Mouse (Mus musculus): ENCODE data around the gene Aqp9.

The Aqp9 gene

DNA sequence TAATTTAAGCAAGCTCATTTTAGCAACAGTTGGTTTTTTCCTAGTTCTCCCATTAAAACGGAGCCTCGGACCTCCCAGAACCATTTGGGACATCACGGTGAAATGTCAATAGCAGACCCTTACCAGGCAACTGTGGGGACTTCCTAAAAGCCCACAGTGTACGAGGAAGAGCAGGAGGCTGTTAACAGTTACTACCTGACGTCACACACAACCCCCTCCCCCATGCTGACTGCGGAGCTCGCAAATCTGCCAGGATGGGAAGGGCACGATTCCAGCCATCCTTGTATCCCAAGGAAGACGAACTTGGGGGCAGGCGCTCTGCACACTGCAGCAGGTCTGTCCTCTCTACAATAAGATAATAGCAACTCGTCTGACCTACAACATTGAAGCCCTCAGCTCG is at the start of gene Aqp9:
Gene Aqp9 (minus strand): TSS at position 172 of the 400 bp plus-strand sequence.
- peak; percentile 6 for DNase-seq (ENCODE audit: low spot score)

DNA sequence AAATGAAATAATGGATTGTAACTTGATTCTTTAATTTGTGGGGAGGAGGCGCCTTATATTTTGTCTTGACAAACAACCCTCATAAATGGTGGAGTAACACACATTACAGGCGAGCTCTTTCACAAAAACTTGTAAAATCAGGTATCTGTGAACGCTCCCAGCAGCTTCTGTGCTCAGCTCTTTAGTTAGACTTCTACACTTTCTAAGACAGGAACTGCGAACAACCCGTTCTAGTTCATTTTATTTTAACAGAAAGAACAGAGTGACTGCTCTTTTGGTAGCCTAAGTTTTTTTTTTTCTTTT is 49.3 kb upstream of the Aqp9 start:
- DNase-seq (ENCODE audit: low spot score): peak; percentile 61

DNA sequence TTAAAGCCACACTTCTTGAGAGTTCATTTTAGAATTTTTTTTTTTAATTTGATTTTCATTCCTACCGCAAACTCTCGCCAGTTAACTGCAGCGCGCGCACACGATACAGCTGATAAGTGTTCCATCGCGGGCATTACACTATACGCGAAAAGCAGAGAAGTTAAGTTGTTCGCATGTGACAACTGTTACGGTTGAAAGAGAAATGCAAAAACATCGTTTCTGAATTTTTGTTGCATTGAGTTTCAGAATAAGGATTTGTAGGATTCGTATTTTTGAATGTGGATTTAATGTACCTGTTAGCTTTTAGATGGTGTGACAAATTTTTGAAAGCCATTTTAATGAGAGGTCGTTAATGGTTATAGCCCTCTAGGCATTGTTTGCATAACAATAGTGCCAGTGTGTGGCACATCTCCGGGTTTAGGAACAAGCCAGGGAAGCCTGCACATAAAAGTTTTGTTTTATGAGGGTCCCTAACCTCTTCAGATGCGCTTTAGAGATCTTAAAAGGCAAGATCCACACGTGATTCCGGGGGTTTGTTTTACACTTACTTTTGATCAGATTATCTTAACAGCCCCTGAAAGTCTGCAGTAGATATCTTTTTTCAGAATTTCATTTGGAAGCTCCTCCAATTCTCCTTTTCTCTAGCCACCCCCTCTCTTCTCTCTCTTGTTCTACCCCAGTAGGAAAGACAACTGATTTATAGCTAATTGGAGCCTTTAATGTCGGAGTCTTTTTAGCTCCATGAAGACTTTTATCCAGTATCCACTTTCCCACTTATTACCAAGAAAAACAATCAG is 48.7 kb upstream of the Aqp9 start:
- peak; percentile 68 for DNase-seq (ENCODE audit: low spot score)

DNA sequence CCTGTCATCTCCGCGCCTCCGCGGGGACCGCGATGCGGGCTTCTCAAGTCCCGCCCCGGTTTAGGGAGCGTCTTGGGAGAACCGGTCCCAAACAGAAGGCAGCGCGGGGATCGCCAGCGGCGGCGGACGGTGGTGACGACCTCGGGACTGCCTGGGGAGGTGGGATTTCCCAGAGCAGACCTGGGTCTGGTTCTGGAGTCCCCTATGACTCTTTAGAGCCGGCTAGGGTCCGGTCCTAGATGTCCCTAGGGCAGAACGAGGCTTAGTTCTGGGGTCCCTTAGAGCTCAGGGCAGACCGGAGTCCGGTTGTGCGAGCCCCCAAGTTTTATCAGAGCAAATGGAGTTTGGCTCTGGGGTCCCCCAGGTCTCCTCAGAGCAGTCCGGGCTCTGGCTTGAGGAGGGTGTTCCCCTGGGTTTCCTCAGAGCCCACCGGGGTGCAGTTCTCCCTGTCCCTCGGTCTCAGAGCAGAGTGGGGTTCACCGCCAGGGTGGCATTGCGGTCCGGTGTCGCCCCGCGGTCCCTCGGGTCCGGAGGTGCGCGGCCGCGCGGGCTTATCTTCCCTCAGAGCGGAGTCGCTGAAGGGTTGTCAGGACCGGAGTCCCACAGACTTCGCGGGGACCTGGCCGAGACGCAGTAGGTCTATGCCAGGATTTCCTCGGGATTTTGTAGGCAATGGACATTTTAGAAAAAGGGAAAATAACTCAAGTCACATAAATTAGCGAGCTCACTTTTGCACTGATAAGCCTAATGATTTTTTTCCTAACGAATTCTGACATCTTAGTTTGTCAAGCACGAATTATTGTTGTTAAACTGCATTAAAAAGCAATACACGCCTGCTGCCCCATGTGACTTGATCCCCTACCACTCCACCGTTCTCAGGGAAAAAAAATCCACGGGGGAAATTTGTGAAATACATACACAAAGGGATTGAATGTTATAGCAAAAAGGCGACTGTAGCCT is 47.8 kb upstream of the Aqp9 start:
- DNase-seq (ENCODE audit: low spot score): peak; percentile 68

DNA sequence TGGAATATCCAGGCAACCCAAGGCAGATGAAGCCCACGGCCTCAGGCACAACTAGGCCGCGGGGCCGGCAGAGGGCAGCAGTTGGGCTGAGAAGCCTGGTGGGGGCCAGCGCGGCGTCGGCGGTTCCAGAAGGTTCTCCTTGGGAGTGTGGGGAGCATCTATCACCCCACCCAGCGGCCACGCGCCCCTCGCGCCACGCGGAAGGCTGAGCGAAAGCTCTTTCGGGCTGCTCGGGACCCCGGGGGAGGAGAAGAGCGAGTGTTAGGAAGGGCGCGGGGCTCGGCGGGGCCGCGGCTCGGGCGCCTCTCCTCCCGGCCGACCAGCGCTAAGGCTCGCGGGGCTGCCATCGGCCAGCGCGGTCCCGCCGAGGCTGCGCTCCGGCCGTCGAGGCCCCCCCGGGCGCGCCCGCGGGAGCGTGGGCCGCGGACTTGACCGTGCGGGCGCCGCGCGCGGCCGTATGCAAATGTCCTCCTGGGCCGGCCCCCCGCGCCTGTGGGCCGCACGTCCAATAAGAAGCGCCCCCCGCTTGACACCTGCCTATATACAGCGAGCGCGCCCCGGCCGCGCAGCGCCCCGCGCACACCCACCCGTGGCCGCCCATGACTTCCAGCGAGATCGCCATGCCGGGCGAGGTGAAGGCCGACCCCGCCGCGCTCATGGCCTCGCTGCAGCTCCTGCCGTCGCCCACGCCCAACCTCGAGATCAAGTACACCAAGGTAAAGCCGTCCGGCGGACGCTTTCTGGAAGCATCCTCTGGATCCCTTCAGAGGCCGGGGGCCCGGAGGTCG is 47.0 kb upstream of the Aqp9 start, which contains the start of gene Aldh1a2:
Gene Aldh1a2 (plus strand): TSS at position 542 of the 788 bp plus-strand sequence.
- DNase-seq (ENCODE audit: low spot score): peak; percentile 81

DNA sequence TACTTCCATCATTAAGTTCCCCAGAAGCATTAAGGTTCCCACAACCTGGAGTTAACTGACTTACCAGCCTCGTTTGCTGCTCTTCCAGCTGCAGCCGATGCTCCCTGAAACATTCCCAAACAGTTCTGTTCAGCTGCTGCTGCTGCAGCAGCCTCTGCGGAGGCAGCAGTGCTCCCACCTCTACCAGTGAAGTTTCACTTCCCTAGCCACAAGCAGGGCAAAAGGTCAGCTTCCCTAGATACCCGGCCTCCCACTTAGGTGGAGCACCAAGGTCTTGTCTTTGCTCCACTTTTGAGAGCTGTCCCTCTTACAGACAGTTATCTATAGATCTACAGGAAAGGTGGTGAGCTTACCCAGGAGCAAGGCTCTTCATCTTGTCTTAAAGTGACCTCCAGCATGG is 45.2 kb upstream of the Aqp9 start:
- DNase-seq (ENCODE audit: low spot score): no peak

DNA sequence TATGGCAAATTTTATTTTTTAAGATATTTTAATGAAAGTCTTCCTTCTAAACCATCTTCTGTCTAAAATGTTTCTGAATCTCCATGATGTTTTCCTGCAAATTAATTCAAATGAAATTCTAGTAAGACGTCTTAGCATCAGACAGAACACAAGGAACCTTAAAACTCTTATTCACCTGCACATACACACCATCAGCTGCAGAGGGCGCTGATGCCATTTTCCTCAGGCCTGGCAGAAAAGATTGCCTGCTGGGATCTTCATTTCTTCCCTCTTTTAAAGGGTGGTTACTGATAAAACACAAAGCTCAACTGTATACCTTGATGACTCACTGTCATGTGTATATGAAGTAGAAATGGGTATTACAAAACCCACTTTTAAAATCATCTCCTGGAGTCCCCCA is 42.4 kb upstream of the Aqp9 start:
- peak; percentile 77 for DNase-seq (ENCODE audit: low spot score)

DNA sequence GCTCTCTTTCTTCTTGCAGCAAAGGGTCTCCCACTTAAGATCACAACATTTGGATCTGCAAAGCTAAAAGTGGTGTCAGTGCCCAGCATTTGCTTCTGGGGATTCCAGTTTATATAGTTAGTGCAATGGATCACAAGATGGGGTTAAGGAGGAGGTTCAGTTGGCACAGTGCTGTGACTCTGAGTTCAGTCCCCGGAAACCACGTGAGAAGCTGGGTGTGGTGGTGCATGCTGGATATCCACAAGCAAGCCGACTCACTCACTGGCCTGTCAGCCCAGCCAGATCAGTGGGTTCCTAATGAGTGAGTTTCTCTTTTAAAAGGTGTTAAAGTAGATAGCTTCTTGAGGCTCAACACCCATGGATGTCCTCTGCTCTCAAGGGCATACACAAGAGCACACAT is 40.8 kb upstream of the Aqp9 start:
- DNase-seq (ENCODE audit: low spot score): no peak

DNA sequence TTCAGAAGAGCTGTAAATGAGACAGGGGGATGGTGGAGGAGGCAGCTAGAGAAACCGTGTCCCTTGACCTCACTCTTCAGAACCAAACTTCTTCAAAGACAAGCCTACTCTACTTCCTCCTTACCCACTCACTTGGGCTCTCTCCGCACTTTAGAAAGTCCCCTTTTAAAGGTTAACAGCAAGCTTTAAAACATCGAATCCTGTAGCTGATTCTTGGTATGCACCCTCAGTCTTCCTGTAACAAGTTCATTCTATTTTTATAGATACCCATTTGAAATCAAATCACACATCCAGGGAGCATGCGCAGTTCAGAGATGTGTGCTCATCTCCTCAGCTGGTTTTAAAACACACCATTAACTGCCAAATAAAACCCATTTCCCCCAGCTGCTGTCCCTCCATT is 33.8 kb upstream of the Aqp9 start:
- no peak for DNase-seq (ENCODE audit: low spot score)

DNA sequence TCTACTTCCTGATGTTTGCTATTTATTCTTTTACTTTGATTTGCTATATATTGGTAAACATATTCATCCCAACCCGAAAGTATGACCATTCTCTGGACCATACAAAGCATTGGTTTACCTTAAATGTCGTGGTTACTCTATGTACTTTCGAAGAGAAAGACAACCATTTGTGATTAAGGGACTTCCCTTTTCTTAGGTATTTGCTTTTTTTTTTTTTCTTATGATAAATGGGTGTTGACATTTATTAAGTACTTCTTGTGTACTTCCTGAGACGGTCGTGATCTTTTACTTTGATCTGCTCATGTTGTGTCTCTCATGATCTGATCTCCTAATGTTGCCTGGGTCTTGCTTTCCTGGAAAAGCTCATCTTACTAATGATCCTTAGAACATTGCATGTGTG is 30.3 kb upstream of the Aqp9 start:
- no peak for DNase-seq (ENCODE audit: low spot score)

DNA sequence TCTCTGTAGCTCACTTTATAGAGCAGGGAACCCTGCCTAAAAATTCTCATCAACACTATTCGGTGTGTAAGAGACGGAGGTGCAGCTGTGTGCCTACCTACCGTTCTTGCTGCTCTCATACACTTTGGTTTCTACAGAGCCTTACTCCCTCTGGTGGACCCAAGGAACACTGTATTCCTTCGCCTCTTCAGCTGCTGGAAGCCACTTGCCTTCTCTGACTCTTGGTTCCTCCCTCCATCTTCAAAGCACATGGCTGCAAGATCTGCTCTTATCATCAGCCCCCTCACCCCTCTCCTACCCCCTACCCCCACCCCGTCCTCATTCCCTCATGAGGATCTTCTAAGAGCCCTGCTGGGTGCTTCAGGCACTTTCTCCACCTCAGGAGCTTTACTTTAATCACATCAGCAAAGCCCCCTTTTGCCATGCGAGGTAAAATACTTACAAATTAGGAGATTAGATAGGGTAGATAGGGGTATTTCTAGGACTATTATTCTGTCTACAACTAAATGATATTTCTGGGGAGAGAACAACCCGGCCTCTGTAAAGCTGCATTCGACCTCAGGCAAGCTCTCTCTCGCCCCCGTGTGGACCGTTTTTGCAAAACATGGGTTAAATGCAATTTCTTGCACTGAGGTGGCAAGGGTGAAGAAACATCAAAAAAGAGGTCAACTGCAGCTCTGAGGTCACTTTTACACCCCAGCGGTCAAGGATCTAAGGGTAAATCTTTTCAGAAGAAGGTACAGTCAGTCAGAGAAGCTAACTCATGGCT is 20.3 kb upstream of the Aqp9 start:
- DNase-seq (ENCODE audit: low spot score): peak; percentile 87

DNA sequence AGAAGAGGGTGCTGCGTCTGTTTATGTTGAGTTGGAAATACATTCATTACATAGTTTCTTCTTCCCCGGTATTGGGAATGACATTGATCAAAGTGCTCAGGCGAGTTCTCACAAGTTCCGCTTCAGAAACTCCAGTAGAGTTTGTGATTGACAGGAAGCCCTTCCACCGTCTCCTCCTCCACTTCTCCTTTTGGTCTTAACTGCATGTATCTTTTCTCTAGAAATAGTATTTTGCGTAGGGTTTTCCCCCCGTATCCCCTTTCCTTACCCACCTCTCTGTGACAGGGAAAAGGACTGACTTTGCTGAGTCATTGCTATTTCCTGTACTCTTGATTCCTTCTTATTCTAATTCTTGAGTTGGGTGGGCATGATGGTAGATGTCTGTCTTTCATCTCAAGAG is 18.9 kb upstream of the Aqp9 start:
- DNase-seq (ENCODE audit: low spot score): no peak

DNA sequence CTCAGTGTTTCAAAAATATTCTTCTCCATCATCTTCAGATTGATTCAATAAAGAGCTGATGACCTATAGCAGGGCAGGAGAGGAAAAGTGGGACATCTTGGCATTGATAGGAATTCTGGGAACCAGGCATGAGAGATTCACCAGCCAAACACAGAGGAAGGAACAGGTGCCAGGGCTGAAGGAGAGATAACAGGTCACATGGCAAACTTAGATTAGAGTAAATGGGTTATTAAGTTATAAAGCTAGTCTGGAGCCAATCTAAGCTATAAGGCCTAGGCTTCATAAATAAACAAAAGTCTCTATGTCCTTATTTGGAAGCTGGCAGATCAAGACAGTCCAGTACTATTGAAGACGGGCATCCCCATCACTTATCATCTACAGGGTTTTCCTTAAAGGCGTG is 17.3 kb upstream of the Aqp9 start:
- DNase-seq (ENCODE audit: low spot score): no peak

DNA sequence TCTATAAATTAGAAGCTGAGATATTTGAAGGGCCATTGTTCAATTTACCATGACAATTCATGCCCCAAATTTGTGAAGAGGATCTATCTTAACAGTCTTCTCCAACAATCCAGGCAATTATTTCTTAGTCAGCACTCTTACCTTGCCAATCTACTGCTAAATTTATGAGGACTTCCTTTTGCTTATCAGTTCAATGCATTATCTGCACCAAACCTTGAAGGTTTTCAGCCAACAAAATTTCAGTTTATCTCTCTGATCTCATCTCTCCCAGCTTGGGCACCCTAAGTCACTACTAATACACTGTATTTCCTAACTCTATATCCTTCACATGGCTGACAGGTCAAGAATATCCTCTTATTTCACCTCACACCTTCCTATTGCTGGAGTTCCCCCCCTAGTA is 16.8 kb upstream of the Aqp9 start:
- DNase-seq (ENCODE audit: low spot score): no peak

DNA sequence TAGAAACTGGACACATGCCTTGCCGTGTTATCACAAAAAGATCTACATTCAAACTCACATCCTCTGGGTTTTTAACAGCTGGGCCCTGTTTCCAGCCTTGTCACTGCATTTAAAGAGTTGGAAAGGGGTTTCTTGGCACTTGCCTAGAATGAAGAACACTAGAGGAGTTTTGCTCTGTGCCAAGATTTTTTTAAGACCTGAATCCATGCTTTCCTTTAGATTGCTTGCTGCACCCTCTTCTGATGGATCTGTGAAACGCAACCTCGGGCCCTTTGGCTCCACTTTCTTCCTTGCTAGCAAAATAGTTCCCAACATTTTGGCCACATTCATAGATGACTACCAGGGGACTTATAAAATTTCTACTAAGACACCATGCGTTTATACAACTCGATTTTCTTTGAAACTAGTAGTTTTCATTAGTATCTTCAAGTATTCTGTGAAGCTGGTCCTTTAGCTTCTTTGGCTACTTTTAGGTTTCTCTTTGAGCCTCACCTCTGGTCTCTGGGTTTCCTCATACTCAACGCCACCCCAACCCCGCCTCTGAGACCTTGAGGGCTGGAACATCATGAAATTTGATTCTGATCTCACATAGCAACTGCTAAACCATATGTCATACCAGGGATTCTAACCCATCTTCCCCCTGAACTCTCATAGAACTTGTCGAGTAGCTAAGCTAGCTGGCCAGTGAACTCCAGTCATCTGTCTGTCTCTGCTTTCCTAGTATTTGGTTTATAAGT is 11.7 kb upstream of the Aqp9 start:
- DNase-seq (ENCODE audit: low spot score): peak; percentile 5

DNA sequence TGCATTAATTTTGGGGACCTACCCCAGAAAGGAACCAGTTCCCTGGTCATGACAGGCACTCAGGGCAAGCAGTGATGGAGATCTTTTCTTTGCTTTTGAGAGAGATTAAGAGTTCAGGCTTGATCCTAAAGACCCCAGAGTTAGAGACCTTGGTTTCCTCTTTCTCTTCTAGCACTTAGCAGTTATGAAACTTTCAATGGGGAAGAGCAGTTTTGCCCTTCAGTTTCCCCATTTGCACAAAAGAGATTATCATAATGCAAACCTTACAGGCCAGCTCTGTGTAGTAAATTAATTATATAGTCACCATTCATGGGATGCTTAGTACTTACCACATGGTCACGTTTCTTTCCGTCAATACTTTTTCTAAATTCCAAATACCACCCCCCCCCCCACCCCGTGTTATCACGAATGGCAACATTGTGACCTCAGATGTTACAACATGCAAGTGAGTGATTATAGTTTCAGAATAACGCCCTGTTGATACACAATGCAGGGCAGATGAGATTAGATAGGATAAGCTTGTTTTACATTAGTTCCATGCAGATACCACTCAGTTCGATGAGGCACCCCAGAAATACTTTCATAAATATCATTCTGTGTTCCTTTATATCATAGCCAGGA is 10.9 kb upstream of the Aqp9 start:
- DNase-seq (ENCODE audit: low spot score): no peak

DNA sequence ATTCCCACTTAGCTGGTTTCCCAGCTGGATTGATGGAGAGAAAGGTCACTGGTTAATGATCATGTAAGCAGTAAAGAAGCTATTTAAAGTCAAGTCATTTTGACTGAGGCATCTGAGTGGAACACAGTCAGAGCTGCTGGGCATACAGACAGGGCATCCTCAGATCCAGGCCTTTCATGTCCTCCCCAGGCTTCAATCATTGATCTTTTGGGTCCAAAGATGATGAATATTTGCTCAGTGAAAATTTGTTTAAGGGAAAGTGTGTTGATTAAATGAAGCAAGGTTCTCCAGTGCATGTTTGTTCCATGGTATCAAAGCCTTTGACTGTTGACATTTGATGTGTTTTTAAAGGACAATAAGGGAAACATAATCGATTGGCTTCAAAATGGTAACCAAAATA is 7.2 kb upstream of the Aqp9 start:
- no peak for DNase-seq (ENCODE audit: low spot score)

DNA sequence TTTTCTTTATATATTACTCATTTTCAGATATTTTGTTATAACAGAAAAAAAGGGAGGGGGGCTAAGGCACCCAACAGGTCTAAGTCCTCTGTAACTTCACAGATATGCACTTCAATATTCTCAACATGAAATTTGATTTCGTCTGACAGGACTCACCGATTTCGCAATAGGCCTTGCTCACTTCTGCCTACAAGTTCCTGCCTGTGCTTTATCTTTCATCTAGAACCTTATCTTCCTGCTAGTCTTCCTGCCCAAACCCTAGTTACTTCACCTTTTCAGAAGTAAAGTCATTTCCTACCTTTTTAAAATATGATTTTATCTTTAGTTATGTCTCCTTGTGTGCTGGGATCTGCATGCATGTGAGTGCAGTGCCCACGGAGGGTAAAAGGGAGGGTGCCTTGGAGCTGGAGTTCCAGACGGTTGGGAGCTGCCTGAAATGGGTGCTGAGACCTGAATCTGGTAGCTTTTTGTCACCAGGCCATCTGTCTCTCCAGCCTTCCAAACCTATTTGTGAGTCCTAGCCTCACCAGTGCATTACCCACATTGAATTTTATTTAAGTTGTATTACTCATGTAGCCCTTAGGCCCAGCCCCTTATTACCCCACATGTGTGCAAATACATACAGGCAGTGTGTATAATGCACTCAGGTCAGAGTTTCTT is 6.0 kb upstream of the Aqp9 start:
- no peak for DNase-seq (ENCODE audit: low spot score)

DNA sequence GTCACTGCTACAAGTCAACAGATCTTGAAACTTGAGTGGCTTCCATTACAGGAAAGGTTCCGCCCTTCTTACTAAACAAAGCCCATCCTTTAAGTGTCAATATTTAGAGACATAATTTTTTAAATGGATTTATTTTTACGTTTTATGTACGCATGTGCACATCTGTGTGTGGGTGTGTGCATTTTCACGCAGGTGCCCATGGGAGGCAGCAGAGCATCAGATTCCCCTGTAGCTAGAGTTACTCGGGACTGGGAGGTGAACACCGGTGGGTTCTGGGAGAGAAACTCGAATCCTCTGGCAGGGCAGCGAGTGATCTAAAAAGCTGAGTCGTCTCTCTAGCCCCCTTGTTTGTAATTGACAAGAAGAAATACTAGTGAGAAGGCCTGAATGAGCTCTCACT is 5.1 kb upstream of the Aqp9 start:
- DNase-seq (ENCODE audit: low spot score): no peak
